Mouse (Mus musculus): ENCODE measurements around the gene Slc17a1. TPM values are rescaled to one million over a fixed set of nuclear protein-coding genes. Genes with fewer than 3 reads are reported as not detected.

Gene Slc17a1
- polyA plus RNA-seq, 1 experiment from 2014 or later = not detected

GRCm38 (mm10) chr13:23892592-23893268, 25.2 kb downstream of the Slc17a1 start:
- H3K4me3 ChIP-seq = no peak overlapping the region
- WGBS = 31% methylated on average over 9 of the region's 9 CpGs
- ATAC-seq (replicated peaks; ENCODE audit: insufficient number of reproducible peaks, insufficient read depth, low FRiP score, low read depth) = no peak
- H3K27ac ChIP-seq = no peak overlapping the region
- H3K36me3 ChIP-seq = no peaks in the 10 kb centered on the region
- no peak overlapping the region for H3K4me2 ChIP-seq
- no peaks in the 10 kb centered on the region for H3K4me1 ChIP-seq (replicated peaks)
- H3K9ac ChIP-seq = no peak overlapping the region
- no peaks in the 10 kb centered on the region for H3K9me3 ChIP-seq (replicated peaks)
- H3K27me3 ChIP-seq = 0 out of 2 replicates have a peak, but pooled peaks cover 4% of the 10 kb centered on the region

GRCm38 (mm10) chr13:23893269-23893593, 25.7 kb downstream of the Slc17a1 start:
- ATAC-seq (replicated peaks; ENCODE audit: insufficient number of reproducible peaks, insufficient read depth, low FRiP score, low read depth) = no peak
- Histone ChIP-seq H3K9me3 (replicated peaks) (no peaks in the 10 kb centered on the region), H3K4me3 (no peak overlapping the region), H3K9ac (no peak overlapping the region), H3K4me2 (no peak overlapping the region), H3K27me3 (0 out of 2 replicates have a peak, but pooled peaks cover 4% of the 10 kb centered on the region), H3K4me1 (replicated peaks) (no peaks in the 10 kb centered on the region), H3K36me3 (no peaks in the 10 kb centered on the region), H3K27ac (no peak overlapping the region)
- 61% methylated on average over 4 of the region's 4 CpGs for WGBS

- WGBS = 29% methylated on average over 6 of the region's 6 CpGs
- Histone ChIP-seq H3K4me3 (no peak overlapping the region), H3K27me3 (0 out of 2 replicates have a peak, but pooled peaks cover 4% of the 10 kb centered on the region), H3K36me3 (no peaks in the 10 kb centered on the region), H3K9me3 (replicated peaks) (no peaks in the 10 kb centered on the region), H3K4me1 (replicated peaks) (no peaks in the 10 kb centered on the region), H3K27ac (no peak overlapping the region), H3K9ac (no peak overlapping the region), H3K4me2 (no peak overlapping the region)
- ATAC-seq (replicated peaks; ENCODE audit: insufficient number of reproducible peaks, insufficient read depth, low FRiP score, low read depth) = no peak
These were observed 30.7 kb downstream of the Slc17a1 start for GRCm38 (mm10) chr13:23898242-23898641.

- H3K27me3 ChIP-seq = no peaks in the 10 kb centered on the region
- H3K4me3 ChIP-seq = no peak overlapping the region
- H3K36me3 ChIP-seq = no peaks in the 10 kb centered on the region
- no peak overlapping the region for H3K9ac ChIP-seq
- H3K9me3 ChIP-seq (replicated peaks) = no peaks in the 10 kb centered on the region
- no peak overlapping the region for H3K4me2 ChIP-seq
- no peak for ATAC-seq (replicated peaks; ENCODE audit: insufficient number of reproducible peaks, insufficient read depth, low FRiP score, low read depth)
- no peaks in the 10 kb centered on the region for H3K4me1 ChIP-seq (replicated peaks)
- no peak overlapping the region for H3K27ac ChIP-seq
- WGBS = 86% methylated on average over 5 of the region's 5 CpGs
These were observed 39.4 kb downstream of the Slc17a1 start for GRCm38 (mm10) chr13:23906906-23907305.

- 75% methylated on average over 5 of the region's 5 CpGs for WGBS
- Histone ChIP-seq H3K27me3 (no peaks in the 10 kb centered on the region), H3K4me2 (no peak overlapping the region), H3K9me3 (replicated peaks) (no peaks in the 10 kb centered on the region), H3K4me3 (no peak overlapping the region), H3K36me3 (no peaks in the 10 kb centered on the region), H3K9ac (no peak overlapping the region), H3K4me1 (replicated peaks) (peaks cover 18% of the 10 kb centered on the region), H3K27ac (no peak overlapping the region)
- ATAC-seq (replicated peaks; ENCODE audit: insufficient number of reproducible peaks, insufficient read depth, low FRiP score, low read depth) = no peak
These were observed 42.6 kb downstream of the Slc17a1 start for GRCm38 (mm10) chr13:23910121-23910520.

GRCm38 (mm10) chr13:23911335-23911734, 43.8 kb downstream of the Slc17a1 start:
- no peak overlapping the region for H3K9ac ChIP-seq
- no peaks in the 10 kb centered on the region for H3K36me3 ChIP-seq
- no peaks in the 10 kb centered on the region for H3K9me3 ChIP-seq (replicated peaks)
- ATAC-seq (replicated peaks; ENCODE audit: insufficient number of reproducible peaks, insufficient read depth, low FRiP score, low read depth) = no peak
- no peak overlapping the region for H3K4me2 ChIP-seq
- no peak overlapping the region for H3K27ac ChIP-seq
- no peak overlapping the region for H3K4me3 ChIP-seq
- WGBS = 82% methylated on average over 5 of the region's 5 CpGs
- H3K4me1 ChIP-seq (replicated peaks) = peaks cover 31% of the 10 kb centered on the region
- H3K27me3 ChIP-seq = no peaks in the 10 kb centered on the region

GRCm38 (mm10) chr13:23913791-23914306, 46.3 kb downstream of the Slc17a1 start:
- H3K27ac ChIP-seq = peak overlapping the region; percentile 56
- no peak overlapping the region for H3K9ac ChIP-seq
- H3K4me3 ChIP-seq = no peak overlapping the region
- H3K4me2 ChIP-seq = no peak overlapping the region
- ATAC-seq (replicated peaks; ENCODE audit: insufficient number of reproducible peaks, insufficient read depth, low FRiP score, low read depth) = peak; percentile 84
- no peaks in the 10 kb centered on the region for H3K36me3 ChIP-seq
- H3K27me3 ChIP-seq = no peaks in the 10 kb centered on the region
- no peaks in the 10 kb centered on the region for H3K9me3 ChIP-seq (replicated peaks)
- H3K4me1 ChIP-seq (replicated peaks) = peaks cover 35% of the 10 kb centered on the region
- 16% methylated on average over 6 of the region's 6 CpGs for WGBS

- WGBS = 48% methylated on average over 9 of the region's 9 CpGs
- Histone ChIP-seq H3K4me3 (no peak within 1 kb of the TSS), H3K4me1 (replicated peaks) (peaks cover 35% of the 10 kb centered on the region), H3K36me3 (no peaks in the 10 kb centered on the region), H3K27ac (peak within 1 kb of the TSS; percentile 56), H3K9ac (no peak within 1 kb of the TSS), H3K27me3 (no peaks in the 10 kb centered on the region), H3K9me3 (replicated peaks) (no peaks in the 10 kb centered on the region), H3K4me2 (peak within 1 kb of the TSS; percentile 10; the same call in 1 of the 2 replicates)
- ATAC-seq (replicated peaks; ENCODE audit: insufficient number of reproducible peaks, insufficient read depth, low FRiP score, low read depth) = no peak; the same call in 1 of the 2 replicates
These were observed 47.0 kb downstream of the Slc17a1 start, which contains the start of gene Slc17a4 for GRCm38 (mm10) chr13:23914376-23915167. Gene Slc17a4 (minus strand): TSS chr13:23915009.

GRCm38 (mm10) chr13:23916132-23916531, 48.6 kb downstream of the Slc17a1 start:
- H3K36me3 ChIP-seq = no peaks in the 10 kb centered on the region
- 32% methylated on average over 1 of the region's 1 CpGs for WGBS
- peak overlapping the region; percentile 10; the same call in 1 of the 2 replicates for H3K4me2 ChIP-seq
- no peak overlapping the region for H3K4me3 ChIP-seq
- H3K4me1 ChIP-seq (replicated peaks) = peaks cover 35% of the 10 kb centered on the region
- no peak overlapping the region for H3K9ac ChIP-seq
- H3K9me3 ChIP-seq (replicated peaks) = no peaks in the 10 kb centered on the region
- H3K27ac ChIP-seq = peak overlapping the region; percentile 45
- no peak; the same call in 1 of the 2 replicates for ATAC-seq (replicated peaks; ENCODE audit: insufficient number of reproducible peaks, insufficient read depth, low FRiP score, low read depth)
- no peaks in the 10 kb centered on the region for H3K27me3 ChIP-seq

GRCm38 (mm10) chr13:23917674-23918073, 50.1 kb downstream of the Slc17a1 start:
- H3K4me2 ChIP-seq = no peak overlapping the region
- no peak overlapping the region for H3K27ac ChIP-seq
- H3K9me3 ChIP-seq (replicated peaks) = no peaks in the 10 kb centered on the region
- H3K36me3 ChIP-seq = no peaks in the 10 kb centered on the region
- no peaks in the 10 kb centered on the region for H3K27me3 ChIP-seq
- H3K4me1 ChIP-seq (replicated peaks) = peaks cover 35% of the 10 kb centered on the region
- WGBS = 60% methylated on average over 4 of the region's 4 CpGs
- no peak for ATAC-seq (replicated peaks; ENCODE audit: insufficient number of reproducible peaks, insufficient read depth, low FRiP score, low read depth)
- no peak overlapping the region for H3K9ac ChIP-seq
- H3K4me3 ChIP-seq = no peak overlapping the region

- Histone ChIP-seq H3K27me3 (no peaks in the 10 kb centered on the region), H3K4me2 (no peak overlapping the region), H3K9ac (no peak overlapping the region), H3K27ac (no peak overlapping the region), H3K36me3 (no peaks in the 10 kb centered on the region), H3K4me3 (no peak overlapping the region), H3K4me1 (replicated peaks) (0 out of 2 replicates have a peak, but pooled peaks cover 6% of the 10 kb centered on the region), H3K9me3 (replicated peaks) (no peaks in the 10 kb centered on the region)
- no peak for ATAC-seq (replicated peaks; ENCODE audit: insufficient number of reproducible peaks, insufficient read depth, low FRiP score, low read depth)
- WGBS = 69% methylated on average over 2 of the region's 2 CpGs
These were observed 58.2 kb downstream of the Slc17a1 start for GRCm38 (mm10) chr13:23925792-23926191.
